Comparison of ENCODE assay signal across 17 mouse cellular contexts in the genomic region with DNA sequence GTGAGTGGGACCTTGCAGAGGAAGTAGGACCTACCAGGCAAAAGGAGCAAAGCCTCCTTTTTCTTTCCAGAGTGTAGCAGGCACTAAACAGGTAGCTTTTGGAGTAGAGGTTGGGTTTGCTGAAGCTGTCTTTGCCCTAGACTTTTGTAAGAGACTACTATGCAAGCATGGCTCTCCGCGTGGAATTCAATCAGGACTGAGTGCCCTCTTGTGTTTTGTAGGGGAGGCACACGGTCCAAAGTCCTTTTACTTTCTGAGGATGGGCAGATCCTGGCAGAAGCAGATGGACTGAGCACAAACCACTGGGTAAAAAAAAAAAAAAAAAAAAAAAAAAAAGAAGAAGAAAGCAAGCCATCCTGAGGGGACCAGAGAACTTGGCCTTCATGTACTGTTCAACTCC. TPM values are rescaled to one million over a fixed set of nuclear protein-coding genes. Genes with fewer than 3 reads are reported as not detected.
A peak's percentile ranks its signal among the peaks of the same experiment; 100 is the strongest.
DNase-seq lines count a peak whose midpoint lies in the region; ATAC-seq lines count a peak whose summit lies in the region.
"Had no signal": no experiment of that assay in that cellular context is flagged by ENCODE, and none has a peak within 500 bp of the region (broad histone marks: within the 10 kb centered on the region; RNA-seq: fewer than 3 reads in every experiment).

No protein-coding gene starts in this region.

- no peak overlapping the region for H3K4me2 ChIP-seq in kidney, embryonic 14.5 days (replicated peaks; ENCODE audit: low read depth, low read length)
- peak overlapping the region; percentile 14; the same call in 1 of the 2 replicates for H3K4me2 ChIP-seq in intestine, embryonic 15.5 days (replicated peaks)

- no peak overlapping the region for H3K4me3 ChIP-seq in kidney, embryonic 14.5 days (ENCODE audit: low read length)
- H3K4me3 ChIP-seq in intestine, embryonic 15.5 days (replicated peaks) = no peak overlapping the region
- H3K4me3 ChIP-seq: forebrain, embryonic 15.5 days had no signal

- no peaks in the 10 kb centered on the region for H3K27me3 ChIP-seq in kidney, embryonic 14.5 days (ENCODE audit: control insufficient read depth, insufficient read depth, low read length)
- no peaks in the 10 kb centered on the region for H3K27me3 ChIP-seq in intestine, embryonic 15.5 days (replicated peaks)
- H3K27me3 ChIP-seq: forebrain, embryonic 15.5 days had no signal

- no peak overlapping the region for H3K27ac ChIP-seq in kidney, embryonic 14.5 days (ENCODE audit: low read depth, low read length)
- H3K27ac ChIP-seq in intestine, embryonic 15.5 days = no peak overlapping the region
- H3K27ac ChIP-seq: forebrain, embryonic 15.5 days; midbrain, embryonic 13.5 days had no signal

- H3K36me3 ChIP-seq in kidney, embryonic 14.5 days (ENCODE audit: control insufficient read depth, insufficient read depth, low read length) = peaks cover 17% of the 10 kb centered on the region
- peaks cover 14% of the 10 kb centered on the region for H3K36me3 ChIP-seq in intestine, embryonic 15.5 days

- H3K9ac ChIP-seq in kidney, embryonic 14.5 days (ENCODE audit: low read depth, low read length) = no peak overlapping the region
- no peak overlapping the region for H3K9ac ChIP-seq in intestine, embryonic 15.5 days
- H3K9ac ChIP-seq: forebrain, embryonic 15.5 days had no signal

- no peak for ATAC-seq in kidney, embryonic 14.5 days (ENCODE audit: low FRiP score, low TSS enrichment)
- no peak for ATAC-seq in intestine, embryonic 15.5 days
- ATAC-seq: forebrain, embryonic 15.5 days; midbrain, embryonic 13.5 days had no signal

- no peaks in the 10 kb centered on the region for H3K9me3 ChIP-seq in kidney, embryonic 14.5 days (ENCODE audit: control insufficient read depth, low read length)
- H3K9me3 ChIP-seq in intestine, embryonic 15.5 days = no peaks in the 10 kb centered on the region
- H3K9me3 ChIP-seq: forebrain, embryonic 15.5 days; midbrain, embryonic 13.5 days had no signal

- H3K4me1 ChIP-seq in kidney, embryonic 14.5 days (ENCODE audit: control insufficient read depth, insufficient read depth, low read length) = peaks cover 5% of the 10 kb centered on the region
- peaks cover 9% of the 10 kb centered on the region for H3K4me1 ChIP-seq in intestine, embryonic 15.5 days (replicated peaks)

- 65% methylated on average over 3 of the region's 3 CpGs for WGBS in kidney, embryonic 14.5 days
- 50% methylated on average over 3 of the region's 3 CpGs for WGBS in intestine, embryonic 15.5 days
- WGBS in large intestine, adult 2 months = 25% methylated on average over 3 of the region's 3 CpGs

- peak; percentile 23 for DNase-seq in kidney, adult 18-20 months
- peak; percentile 57 for DNase-seq in 3T3-L1 (ENCODE audit: low read depth, low spot score)
- peak; percentile 27 for DNase-seq in large intestine, adult 2 months (ENCODE audit: low read depth, low spot score)
- DNase-seq in left cerebral cortex, adult 8-10 months (ENCODE audit: low spot score in 2 of 2) = no peak
- DNase-seq in embryo, embryonic 10.5 days (ENCODE audit: low spot score) = no peak
- DNase-seq in frontal cortex, adult 2 months (ENCODE audit: extremely low spot score in 1 of 2, low spot score in 1 of 2) = no peak
- DNase-seq: gastrocnemius, postnatal 10 days; heart, postnatal 14 days; liver; lung, postnatal 36 days had no signal

RNA-seq across cellular contexts. Expression of a gene that starts 1.9 kb away (rescaled TPM):
- 42.7 and 43.5 TPM in 2 replicates for polyA plus RNA-seq in kidney, embryonic 14.5 days (2014; fragmentation: Nextera tagmentation; extraction: Ambion mirVana)
- 90.4 and 98.4 TPM in 2 replicates for polyA plus RNA-seq in intestine, embryonic 15.5 days (2015; fragmentation: Nextera tagmentation; extraction: Ambion mirVana)
- polyA plus RNA-seq in large intestine, adult 2 months (2012; rRNA removed) = 32.2 and 33.2 TPM in 2 replicates
- total RNA-seq in left cerebral cortex, adult 8-10 months (2022) = 10 to 100 TPM; 54.6 to 59.7 (median 56.7) TPM
- 40.1 and 47.0 TPM in 2 replicates for polyA plus RNA-seq in frontal cortex, adult 2 months (2012; rRNA removed)

RNA-seq across cellular contexts. Expression of a gene that starts 21.1 kb away (rescaled TPM):
- 59.8 and 67.3 TPM in 2 replicates for polyA plus RNA-seq in kidney, embryonic 14.5 days (2014; fragmentation: Nextera tagmentation; extraction: Ambion mirVana)
- 84.2 and 86.4 TPM in 2 replicates for polyA plus RNA-seq in intestine, embryonic 15.5 days (2015; fragmentation: Nextera tagmentation; extraction: Ambion mirVana)
- 102 and 130 TPM in 2 replicates for polyA plus RNA-seq in large intestine, adult 2 months (2012; rRNA removed)
- 10 to 100 TPM; 38.3 to 49.8 (median 44.3) TPM for total RNA-seq in left cerebral cortex, adult 8-10 months (2022)
- polyA plus RNA-seq in frontal cortex, adult 2 months (2012; rRNA removed) = 38.0 and 41.4 TPM in 2 replicates

RNA-seq across cellular contexts. Expression of a gene that starts 34.2 kb away (rescaled TPM):
- polyA plus RNA-seq in kidney, embryonic 14.5 days (2014; fragmentation: Nextera tagmentation; extraction: Ambion mirVana) = 0.21 and 0.28 TPM in 2 replicates
- 0.13 TPM in 1 of 2 replicates, not detected in the other for polyA plus RNA-seq in intestine, embryonic 15.5 days (2015; fragmentation: Nextera tagmentation; extraction: Ambion mirVana)
- not detected in 2 replicates for polyA plus RNA-seq in large intestine, adult 2 months (2012; rRNA removed)
- not detected for total RNA-seq in left cerebral cortex, adult 8-10 months (2022)
- polyA plus RNA-seq in frontal cortex, adult 2 months (2012; rRNA removed) = not detected in 2 replicates
- total RNA-seq: common myeloid progenitor, adult 5-6 weeks; gastrocnemius, postnatal 10 days; heart, postnatal 14 days; left cerebral cortex, postnatal 14 days had no signal

RNA-seq across cellular contexts. Expression of a gene that starts 34.9 kb away (rescaled TPM):
- 18.2 and 22.0 TPM in 2 replicates for polyA plus RNA-seq in kidney, embryonic 14.5 days (2014; fragmentation: Nextera tagmentation; extraction: Ambion mirVana)
- polyA plus RNA-seq in intestine, embryonic 15.5 days (2015; fragmentation: Nextera tagmentation; extraction: Ambion mirVana) = 15.7 and 15.9 TPM in 2 replicates
- polyA plus RNA-seq in large intestine, adult 2 months (2012; rRNA removed) = 7.0 and 8.2 TPM in 2 replicates
- 10 to 100 TPM; 57.6 to 68.0 (median 64.7) TPM for total RNA-seq in left cerebral cortex, adult 8-10 months (2022)
- polyA plus RNA-seq in frontal cortex, adult 2 months (2012; rRNA removed) = 38.8 and 45.7 TPM in 2 replicates

RNA-seq across cellular contexts. Expression of a gene that starts 53.9 kb away (rescaled TPM):
- polyA plus RNA-seq in kidney, embryonic 14.5 days (2014; fragmentation: Nextera tagmentation; extraction: Ambion mirVana) = 3.5 and 3.6 TPM in 2 replicates
- 0.08 TPM in 1 of 2 replicates, not detected in the other for polyA plus RNA-seq in intestine, embryonic 15.5 days (2015; fragmentation: Nextera tagmentation; extraction: Ambion mirVana)
- polyA plus RNA-seq in large intestine, adult 2 months (2012; rRNA removed) = not detected in 2 replicates
- not detected for total RNA-seq in left cerebral cortex, adult 8-10 months (2022)
- polyA plus RNA-seq in frontal cortex, adult 2 months (2012; rRNA removed) = 0.06 and 0.11 TPM in 2 replicates
- total RNA-seq: common myeloid progenitor, adult 5-6 weeks; gastrocnemius, postnatal 10 days; left cerebral cortex, postnatal 14 days had no signal
- polyA plus RNA-seq: midbrain, embryonic 13.5 days; neural tube, embryonic 14.5 days had no signal

Comparison
In these comparisons a context has a peak if more than half of its experiments do, and no peak if none do; other contexts are left out.
1. DNase-seq: peak in kidney, adult 18-20 months (single experiment), 3T3-L1 (single experiment) and large intestine, adult 2 months (single experiment); none in left cerebral cortex, adult 8-10 months (0 of 2), embryo, embryonic 10.5 days (single experiment) and frontal cortex, adult 2 months (0 of 2).